Mouse (Mus musculus) hindbrain, embryonic 13.5 days (tissue): ENCODE results near the gene Zfp451. TPM values are rescaled to one million over a fixed set of nuclear protein-coding genes. Genes with fewer than 3 reads are reported as not detected.
"Not testable (repeated sequence)": the region's sequence is repeated elsewhere in the genome, so short reads cannot be mapped to it uniquely, and the experiment has no call there.

Experiments used
- ATAC-seq: fragments of 200-750 bp; cut with Nextera tagmentation; 2 replicates; pipeline ENCODE4 v1.8.0; 2017; ENCODE audit warnings: moderate TSS enrichment; ENCODE audit not compliant: low FRiP score
- H3K27ac ChIP-seq: fragments of 300-500 bp; sonication (generic); 2 replicates; pipeline ENCODE4 v1.5.1; 2015; ENCODE audit warnings: inconsistent platforms, mild to moderate bottlenecking, moderate library complexity
- H3K27me3 ChIP-seq: fragments of 300-500 bp; sonication (generic); 2 replicates; pipeline ENCODE4 v1.6.1; 2015; ENCODE audit warnings: mild to moderate bottlenecking, inconsistent platforms
- H3K36me3 ChIP-seq: fragments of 300-500 bp; sonication (generic); 2 replicates; pipeline ENCODE4 v1.6.1; 2015; ENCODE audit warnings: mild to moderate bottlenecking, inconsistent platforms
- H3K4me1 ChIP-seq: fragments of 300-500 bp; sonication (generic); replicated peaks from 2 replicates; pipeline ENCODE4 v1.6.1; 2015; ENCODE audit warnings: inconsistent platforms
- H3K4me2 ChIP-seq: fragments of 300-500 bp; sonication (generic); 2 replicates; pipeline ENCODE4 v1.6.1; 2015; ENCODE audit warnings: inconsistent platforms, mild to moderate bottlenecking, moderate library complexity
- H3K4me3 ChIP-seq: fragments of 300-500 bp; sonication (generic); 2 replicates; pipeline ENCODE4 v1.5.1; 2015; ENCODE audit warnings: mild to moderate bottlenecking, inconsistent platforms
- H3K9ac ChIP-seq: fragments of 300-500 bp; sonication (generic); 2 replicates; pipeline ENCODE4 v1.6.1; 2015; ENCODE audit warnings: mild to moderate bottlenecking, inconsistent platforms
- H3K9me3 ChIP-seq: fragments of 300-500 bp; sonication (generic); 2 replicates; pipeline ENCODE4 v1.6.1; 2016; ENCODE audit warnings: inconsistent platforms
- WGBS: fragments of 180-500 bp; shearing (Covaris S2); methylation state at CpG from one replicate; pipeline ENCODE4 v1.1.7; 2015; 5-methylcytosine and 5-hydroxymethylcytosine counted together
- polyA plus RNA-seq: library from polyadenylated mRNA; unstranded; fragments of >200 nt; fragmentation: Nextera tagmentation; extraction: Ambion mirVana; gene quantifications from 2 replicates; pipeline ENCODE4 v1.2.1, GENCODE M21; 2015

Gene Zfp451
- polyA plus RNA-seq: 44.3 and 46.7 TPM in 2 replicates

DNA sequence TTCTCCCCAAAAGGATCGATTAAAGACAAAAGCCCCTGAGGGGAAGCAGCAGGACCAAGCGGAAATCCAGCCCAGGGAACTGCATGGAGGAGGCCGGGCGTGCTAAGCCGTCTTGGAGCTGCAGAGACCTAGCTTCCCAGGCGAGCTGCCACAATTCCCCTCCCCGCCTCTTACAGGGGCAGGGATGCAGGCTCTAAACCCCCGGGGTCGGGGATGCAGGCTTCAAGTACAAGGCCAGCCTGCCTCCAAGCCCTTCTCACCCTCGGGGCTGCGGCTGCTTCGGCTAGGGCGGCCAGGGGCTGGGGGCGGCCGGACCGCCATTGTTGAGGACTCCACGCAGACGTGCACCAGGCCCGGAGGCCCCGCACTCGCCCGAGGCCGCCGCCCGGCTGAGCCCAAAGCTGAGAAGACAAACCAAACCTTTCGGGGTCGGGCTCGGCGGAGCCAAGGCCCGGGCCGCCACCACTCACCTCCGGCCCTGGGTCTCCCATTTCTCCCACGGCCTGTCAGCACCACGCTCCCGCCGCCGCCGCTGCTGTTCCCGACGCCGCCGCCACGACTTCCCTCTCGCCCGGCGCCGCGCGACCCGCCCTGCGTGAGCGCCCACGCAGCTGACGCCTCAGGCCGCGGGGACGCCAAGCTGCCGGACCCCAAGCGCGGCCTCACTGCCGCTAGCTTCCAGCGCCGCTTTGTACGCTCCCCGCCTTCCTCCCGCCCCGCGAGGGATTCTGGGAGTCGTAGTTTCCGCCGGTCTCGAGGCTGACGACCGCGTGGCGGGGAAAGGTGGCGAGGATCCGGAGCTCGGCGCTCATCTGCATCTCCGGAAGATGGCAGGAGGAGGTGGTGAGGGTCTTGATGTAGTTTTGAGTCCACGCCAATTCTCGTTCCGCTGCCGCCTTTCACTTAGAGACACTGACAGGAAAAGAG, at the start of gene Zfp451:
TSS of gene Zfp451 (minus strand) at position 728 of the 927 bp plus-strand sequence.
- Histone ChIP-seq H3K9ac (peak within 1 kb of the TSS; percentile 99), H3K9me3 (no peaks in the 10 kb centered on the region), H3K4me2 (peak within 1 kb of the TSS; percentile 83), H3K27me3 (no peaks in the 10 kb centered on the region), H3K27ac (peak within 1 kb of the TSS; percentile 98), H3K4me1 (peaks cover 27% of the 10 kb centered on the region), H3K36me3 (peaks cover 29% of the 10 kb centered on the region), H3K4me3 (peak within 1 kb of the TSS; percentile 95)
- under 1% methylated on average over 84 of the region's 85 CpGs for WGBS
- peak; percentile 96 for ATAC-seq

DNA sequence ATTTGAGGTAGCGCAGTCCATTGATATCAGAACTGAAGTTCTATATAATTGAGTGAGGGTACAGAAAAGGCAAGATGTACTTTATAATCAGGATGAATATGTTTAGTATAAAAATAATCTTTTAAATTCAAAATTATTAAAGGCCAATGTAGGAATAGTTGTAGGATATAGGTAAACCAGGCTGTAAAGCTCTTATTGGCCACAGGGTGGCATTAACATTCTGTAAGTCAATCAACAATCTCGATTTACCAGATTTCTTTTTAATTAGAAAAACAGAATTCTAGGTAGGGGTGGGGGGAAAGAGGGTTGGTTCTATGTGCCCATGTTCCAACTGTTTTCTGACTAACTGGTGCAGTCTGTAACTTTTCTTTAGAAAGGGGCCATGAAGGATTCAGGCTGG, 32.4 kb upstream of the Zfp451 start:
- 97% methylated on average over 2 of the region's 2 CpGs for WGBS
- no peak overlapping the region for H3K4me2 ChIP-seq
- no peak for ATAC-seq
- no peaks in the 10 kb centered on the region for H3K27me3 ChIP-seq
- H3K36me3 ChIP-seq: no peaks in the 10 kb centered on the region
- H3K9me3 ChIP-seq: no peaks in the 10 kb centered on the region
- no peaks in the 10 kb centered on the region for H3K4me1 ChIP-seq
- H3K27ac ChIP-seq: no peak overlapping the region
- no peak overlapping the region for H3K4me3 ChIP-seq
- no peak overlapping the region for H3K9ac ChIP-seq

DNA sequence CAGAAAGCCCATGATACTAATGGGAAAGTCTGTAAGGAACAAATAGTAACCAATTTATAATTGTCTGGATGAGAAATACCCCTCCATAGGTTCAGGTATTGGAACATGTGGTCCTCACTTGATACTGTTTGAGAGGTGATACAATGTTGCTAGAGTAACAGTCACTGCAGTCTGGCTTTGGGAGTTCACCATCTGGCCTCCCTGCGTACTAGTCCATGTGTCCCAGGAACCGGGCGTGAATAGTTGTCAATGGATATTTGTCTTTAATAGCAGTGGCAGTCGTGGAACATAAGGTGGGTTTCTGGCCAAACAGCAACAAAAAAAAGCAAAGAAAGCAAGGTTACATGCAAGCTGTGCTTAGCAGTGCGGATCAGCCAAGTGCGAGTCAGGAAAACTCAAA, 29.4 kb upstream of the Zfp451 start:
- Histone ChIP-seq H3K4me2 (no peak overlapping the region), H3K4me3 (no peak overlapping the region), H3K27ac (no peak overlapping the region), H3K36me3 (no peaks in the 10 kb centered on the region), H3K4me1 (no peaks in the 10 kb centered on the region), H3K27me3 (no peaks in the 10 kb centered on the region), H3K9ac (no peak overlapping the region), H3K9me3 (no peaks in the 10 kb centered on the region)
- WGBS: 70% methylated on average over 6 of the region's 6 CpGs
- ATAC-seq: no peak

DNA sequence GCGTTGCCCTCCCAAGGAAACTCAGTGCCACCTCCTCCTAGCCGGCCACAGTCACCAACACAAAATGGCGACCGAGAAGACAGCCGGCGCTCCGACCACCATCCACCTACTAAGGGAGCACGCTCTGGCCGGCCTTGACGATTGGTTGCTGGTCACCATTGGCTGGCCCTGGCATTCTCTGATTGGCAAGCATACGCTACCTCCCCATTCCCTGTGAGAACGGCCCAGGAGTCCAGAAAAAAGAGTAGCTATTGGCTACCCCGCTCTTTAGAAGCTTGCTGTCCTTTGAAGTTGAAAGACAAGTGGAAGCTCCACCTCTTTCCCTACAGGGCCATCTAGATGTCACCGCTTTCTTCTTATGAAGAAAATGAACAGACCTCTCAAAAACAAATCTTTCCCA, 24.6 kb upstream of the Zfp451 start:
- not testable (repeated sequence) for H3K4me2 ChIP-seq, H3K9me3 ChIP-seq, H3K27ac ChIP-seq, H3K4me3 ChIP-seq, H3K4me1 ChIP-seq, H3K27me3 ChIP-seq, H3K9ac ChIP-seq, ATAC-seq, H3K36me3 ChIP-seq
- WGBS: 96% methylated on average over 14 of the region's 14 CpGs

DNA sequence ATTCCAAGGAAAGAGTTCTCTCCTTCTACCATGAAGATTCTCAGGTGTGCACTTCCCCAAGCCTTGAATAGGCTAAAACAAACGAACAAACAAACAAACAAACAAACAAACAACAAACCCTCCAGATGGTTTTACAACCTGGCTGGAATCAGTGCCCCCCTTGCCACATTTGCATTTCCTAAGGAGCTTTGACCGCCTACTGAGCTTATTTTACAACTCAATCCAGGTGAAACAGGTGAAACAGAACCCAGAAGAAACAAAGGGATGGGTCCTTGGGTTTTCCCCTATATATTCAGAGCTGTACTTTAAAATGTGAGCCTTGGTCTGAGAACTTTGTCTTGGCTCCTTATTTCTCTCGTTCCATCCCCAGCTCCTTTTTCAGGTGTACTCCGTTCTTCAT, 16.2 kb upstream of the Zfp451 start:
- Histone ChIP-seq H3K4me2 (no peak overlapping the region), H3K27ac (no peak overlapping the region), H3K36me3 (no peaks in the 10 kb centered on the region), H3K27me3 (no peaks in the 10 kb centered on the region), H3K4me3 (no peak overlapping the region), H3K9me3 (no peaks in the 10 kb centered on the region), H3K9ac (no peak overlapping the region), H3K4me1 (no peaks in the 10 kb centered on the region)
- 75% methylated on average over 4 of the region's 4 CpGs for WGBS
- ATAC-seq: no peak

DNA sequence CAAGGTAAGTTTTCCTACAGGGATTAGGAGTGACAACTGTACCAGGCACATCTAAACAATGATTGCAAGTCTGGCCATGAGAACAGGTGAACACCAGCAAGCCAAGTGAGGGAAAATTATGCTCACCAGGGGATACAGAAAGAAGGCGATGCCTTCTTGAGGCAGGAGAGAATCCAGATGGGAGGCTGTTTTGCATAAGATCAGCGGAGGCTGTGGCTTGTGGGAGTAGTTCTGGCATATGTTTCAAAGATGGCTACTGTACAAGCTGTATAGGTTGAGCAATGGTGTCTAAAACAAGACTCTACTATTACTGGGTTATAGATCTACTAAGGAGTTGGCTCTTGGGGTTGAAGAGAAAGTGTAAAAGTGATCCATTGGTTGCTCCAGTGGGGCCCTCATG, 3.5 kb upstream of the Zfp451 start:
- Histone ChIP-seq H3K36me3 (peaks cover under 1% of the 10 kb centered on the region; the same call in 1 of the 2 replicates), H3K27me3 (no peaks in the 10 kb centered on the region), H3K9me3 (no peaks in the 10 kb centered on the region), H3K27ac (no peak overlapping the region), H3K9ac (no peak overlapping the region), H3K4me3 (no peak overlapping the region), H3K4me2 (no peak overlapping the region), H3K4me1 (peaks cover 11% of the 10 kb centered on the region)
- no peak for ATAC-seq
- WGBS: 83% methylated on average over 2 of the region's 2 CpGs

DNA sequence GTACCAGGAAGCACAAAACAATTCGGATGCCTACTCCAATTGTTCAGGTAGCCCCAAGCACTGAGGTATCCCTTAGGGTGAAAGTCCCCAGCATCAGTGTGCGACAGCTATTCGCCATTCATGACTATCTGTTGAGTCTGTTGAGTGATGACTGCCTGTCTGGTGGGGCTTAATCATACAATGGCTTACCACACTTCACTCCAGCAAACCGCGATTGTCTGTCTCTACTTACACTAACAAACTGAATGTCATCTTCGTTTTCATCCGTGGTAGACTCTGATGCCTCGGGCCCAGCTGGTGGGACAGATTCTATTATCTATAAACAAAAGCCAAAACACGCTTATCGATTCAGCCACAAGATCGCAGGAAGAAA, 914 bp downstream of the Zfp451 start:
- peak; percentile 19; the same call in 1 of the 2 replicates for ATAC-seq
- Histone ChIP-seq H3K36me3 (peaks cover 34% of the 10 kb centered on the region), H3K4me3 (peak overlapping the region; percentile 95), H3K9ac (peak overlapping the region; percentile 99), H3K4me1 (peaks cover 27% of the 10 kb centered on the region), H3K27me3 (no peaks in the 10 kb centered on the region), H3K27ac (peak overlapping the region; percentile 98), H3K9me3 (no peaks in the 10 kb centered on the region), H3K4me2 (peak overlapping the region; percentile 83)
- WGBS: 7% methylated on average over 11 of the region's 11 CpGs

DNA sequence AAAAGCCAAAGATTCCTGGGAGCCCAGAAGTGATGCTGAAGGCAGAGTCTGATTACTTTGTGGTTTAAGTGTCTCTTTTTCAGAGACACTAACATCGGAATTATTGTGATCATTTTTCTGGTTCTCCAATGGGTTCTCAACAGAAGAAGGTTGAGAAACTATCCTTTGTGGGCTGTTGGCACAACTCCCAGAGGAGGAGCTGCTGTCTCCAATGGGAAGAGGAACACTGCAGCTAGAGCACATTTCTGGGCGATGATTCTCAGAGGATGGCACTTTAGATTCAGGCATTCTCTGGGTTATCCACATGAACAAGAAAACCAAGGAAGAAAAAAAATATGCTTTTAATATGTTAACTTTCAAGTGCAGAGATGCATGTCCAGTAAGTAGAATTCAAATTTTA, 11.1 kb downstream of the Zfp451 start:
- Histone ChIP-seq H3K27ac (no peak overlapping the region), H3K4me3 (no peak overlapping the region), H3K27me3 (no peaks in the 10 kb centered on the region), H3K4me1 (no peaks in the 10 kb centered on the region), H3K4me2 (no peak overlapping the region), H3K9me3 (no peaks in the 10 kb centered on the region), H3K36me3 (peaks cover 71% of the 10 kb centered on the region), H3K9ac (no peak overlapping the region)
- ATAC-seq: no peak
- WGBS: 100% methylated on average over 2 of the region's 2 CpGs

DNA sequence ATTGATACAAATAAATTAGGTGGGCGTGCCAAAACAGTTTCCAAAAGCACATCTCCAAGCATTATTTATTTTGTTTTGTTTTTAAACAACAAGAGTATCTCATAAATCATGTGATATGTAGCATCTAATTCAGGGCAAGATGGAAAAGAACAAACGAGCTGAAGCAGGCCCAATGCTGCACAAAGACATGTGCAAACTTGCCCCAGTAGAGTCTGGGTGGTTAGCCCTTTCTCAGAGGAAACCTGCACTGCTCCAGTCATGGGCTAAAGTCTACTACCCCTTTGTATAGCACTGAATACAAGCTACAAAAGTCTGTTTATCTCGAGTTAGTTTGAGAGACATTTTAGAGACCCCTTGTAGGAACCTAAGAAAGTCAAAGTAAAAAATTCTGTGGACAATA, 14.8 kb downstream of the Zfp451 start:
- no peak overlapping the region for H3K27ac ChIP-seq
- 85% methylated on average over 3 of the region's 3 CpGs for WGBS
- no peak overlapping the region for H3K4me2 ChIP-seq
- no peaks in the 10 kb centered on the region for H3K4me1 ChIP-seq
- no peaks in the 10 kb centered on the region for H3K9me3 ChIP-seq
- H3K4me3 ChIP-seq: no peak overlapping the region
- no peak for ATAC-seq
- no peaks in the 10 kb centered on the region for H3K27me3 ChIP-seq
- H3K36me3 ChIP-seq: peaks cover 61% of the 10 kb centered on the region
- no peak overlapping the region for H3K9ac ChIP-seq

DNA sequence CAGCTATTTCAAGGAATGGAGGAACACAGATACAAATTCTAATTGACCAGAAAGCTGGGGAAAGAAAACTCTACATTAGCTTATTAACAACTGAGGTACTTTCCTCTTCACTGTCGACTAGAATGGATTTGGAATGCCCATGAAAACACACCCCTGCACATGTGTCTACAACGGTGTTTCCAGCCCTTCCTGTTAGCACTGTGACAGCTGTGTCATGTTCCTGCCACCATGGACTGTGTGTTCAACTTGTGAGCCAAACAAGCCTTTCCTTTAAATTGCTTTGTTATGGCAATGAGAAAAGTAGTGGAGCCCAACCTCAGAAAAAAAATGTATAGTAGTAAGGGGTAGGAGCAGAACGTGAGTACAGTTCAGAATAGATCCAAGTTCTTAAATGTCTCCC, 25.9 kb downstream of the Zfp451 start:
- Histone ChIP-seq H3K4me2 (no peak overlapping the region), H3K36me3 (peaks cover 9% of the 10 kb centered on the region), H3K27ac (no peak overlapping the region), H3K4me3 (no peak overlapping the region), H3K9ac (no peak overlapping the region), H3K4me1 (no peaks in the 10 kb centered on the region; the same call in 1 of the 2 replicates), H3K27me3 (no peaks in the 10 kb centered on the region), H3K9me3 (no peaks in the 10 kb centered on the region)
- no peak for ATAC-seq
- WGBS: 68% methylated on average over 3 of the region's 3 CpGs

DNA sequence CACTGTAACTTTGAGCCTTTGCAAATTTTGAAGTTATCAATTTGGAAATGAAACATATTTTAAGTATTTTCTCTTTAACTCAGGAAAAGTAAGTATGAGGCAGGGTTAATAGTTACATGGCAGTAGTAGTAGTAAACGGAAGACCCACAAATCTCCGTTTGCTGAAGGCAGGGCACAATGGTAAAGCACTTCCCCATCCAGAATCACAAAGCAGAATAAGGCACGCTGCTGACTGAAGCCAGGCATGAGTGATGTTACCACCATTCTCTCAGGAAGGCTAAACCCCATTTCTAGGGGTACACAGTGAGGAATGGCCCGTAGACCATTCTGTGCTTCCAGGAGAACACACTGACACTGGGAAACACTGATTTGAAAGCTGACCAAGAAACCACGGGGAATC, 26.3 kb downstream of the Zfp451 start:
- no peak overlapping the region for H3K9ac ChIP-seq
- H3K36me3 ChIP-seq: peaks cover 13% of the 10 kb centered on the region
- no peaks in the 10 kb centered on the region; the same call in 1 of the 2 replicates for H3K4me1 ChIP-seq
- H3K9me3 ChIP-seq: no peaks in the 10 kb centered on the region
- H3K27me3 ChIP-seq: no peaks in the 10 kb centered on the region
- 81% methylated on average over 5 of the region's 5 CpGs for WGBS
- no peak for ATAC-seq
- no peak overlapping the region for H3K4me2 ChIP-seq
- no peak overlapping the region for H3K27ac ChIP-seq
- no peak overlapping the region for H3K4me3 ChIP-seq

DNA sequence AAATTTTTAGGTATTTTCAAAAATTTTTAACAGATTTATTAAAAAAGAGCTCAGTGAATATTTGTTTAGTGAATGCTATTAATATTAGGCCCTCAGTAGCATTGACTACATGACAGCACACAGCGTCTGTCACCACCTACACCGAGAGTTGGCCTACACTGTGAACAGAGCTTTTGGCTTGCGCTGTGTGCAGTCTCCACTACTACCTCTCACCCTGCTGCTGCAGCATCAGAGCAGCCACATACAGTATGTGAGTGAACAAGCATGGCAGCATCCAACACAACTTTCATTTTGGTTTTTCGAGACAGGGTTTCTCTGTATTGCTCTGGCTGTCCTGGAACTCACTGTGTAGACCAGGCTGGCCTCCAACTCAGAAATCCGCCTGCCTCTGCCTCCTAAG, 29.8 kb downstream of the Zfp451 start:
- H3K36me3 ChIP-seq: peaks cover 21% of the 10 kb centered on the region
- WGBS: 98% methylated on average over 5 of the region's 5 CpGs
- H3K9ac ChIP-seq: no peak overlapping the region
- H3K27ac ChIP-seq: no peak overlapping the region
- no peaks in the 10 kb centered on the region; the same call in 1 of the 2 replicates for H3K4me1 ChIP-seq
- no peaks in the 10 kb centered on the region for H3K9me3 ChIP-seq
- H3K27me3 ChIP-seq: no peaks in the 10 kb centered on the region
- no peak overlapping the region for H3K4me2 ChIP-seq
- no peak for ATAC-seq
- no peak overlapping the region for H3K4me3 ChIP-seq

DNA sequence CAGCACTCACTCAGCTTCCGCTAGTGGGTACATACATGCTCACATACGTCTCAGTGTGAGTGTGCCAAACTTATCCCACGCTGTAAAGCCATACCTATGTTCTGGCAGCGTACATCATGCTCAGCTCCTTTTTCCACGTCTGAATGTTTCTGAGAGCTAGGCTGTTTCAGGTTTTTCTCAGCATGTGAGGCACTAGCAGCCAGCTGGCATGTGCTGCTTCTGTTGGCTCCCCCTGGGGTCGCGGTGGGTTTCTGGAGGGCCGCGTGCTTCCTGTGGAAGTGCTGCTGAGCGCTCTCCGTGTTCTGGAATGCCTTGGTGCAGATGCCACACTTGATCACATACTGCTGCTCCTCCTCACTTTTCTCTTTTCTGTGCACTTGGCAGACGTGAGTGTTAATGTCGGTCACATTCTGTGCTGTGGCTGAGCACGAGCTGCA, 38.2 kb downstream of the Zfp451 start:
- Histone ChIP-seq H3K9ac (no peak overlapping the region), H3K36me3 (peaks cover 54% of the 10 kb centered on the region), H3K4me1 (no peaks in the 10 kb centered on the region), H3K27ac (no peak overlapping the region), H3K27me3 (no peaks in the 10 kb centered on the region), H3K4me2 (no peak overlapping the region), H3K4me3 (no peak overlapping the region), H3K9me3 (no peaks in the 10 kb centered on the region)
- no peak for ATAC-seq
- 86% methylated on average over 14 of the region's 14 CpGs for WGBS
